Mouse (Mus musculus) olfactory bulb, adult 2 months (tissue): ENCODE data around the gene Ppp6r3.

Source experiments
- CTCF ChIP-seq: fragments of 200-500 bp; IDR thresholded peaks from 2 replicates; pipeline ENCODE4 v1.5.1; 2012; ENCODE audit warnings: low read depth, mild to moderate bottlenecking, low read length, moderate library complexity; ENCODE audit not compliant: insufficient read depth
- POLR2A ChIP-seq: fragments of 200-500 bp; IDR thresholded peaks from 2 replicates; pipeline ENCODE4 v1.6.1; 2012; ENCODE audit warnings: mild to moderate bottlenecking, low read depth, low read length, moderate library complexity; ENCODE audit not compliant: insufficient read depth

GRCm38 (mm10) chr19:3589968-3590367, 14.4 kb upstream of the Ppp6r3 start:
- no peak for TF ChIP-seq POLR2A
- no peak for TF ChIP-seq CTCF
